Mouse (Mus musculus): ENCODE data around the gene Tpp1. TPM values are rescaled to one million over a fixed set of nuclear protein-coding genes. Genes with fewer than 3 reads are reported as not detected.
"Not testable (repeated sequence)": the region's sequence is repeated elsewhere in the genome, so short reads cannot be mapped to it uniquely, and the experiment has no call there.

Gene Tpp1
- polyA plus RNA-seq, 1 experiment from 2014 or later = 79.6 TPM

DNA sequence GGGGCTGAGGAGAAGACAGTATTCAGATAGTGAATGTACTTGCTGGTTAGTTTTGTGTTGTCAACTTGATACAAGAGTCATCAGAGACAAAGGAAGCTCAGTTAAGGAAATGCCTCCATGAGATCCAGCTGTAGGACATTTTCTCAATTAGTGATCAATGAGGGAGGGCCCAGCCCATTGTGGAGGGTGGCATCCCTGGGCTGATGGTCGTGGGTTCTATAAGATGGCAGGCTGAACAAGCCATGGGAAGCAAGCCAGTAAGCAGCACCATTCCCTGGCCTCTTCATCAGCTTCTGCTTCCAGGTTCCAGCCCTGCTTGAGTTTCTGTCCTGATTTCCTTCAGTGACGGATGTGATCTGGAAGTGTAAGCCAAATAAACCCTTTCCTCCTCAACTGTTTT lies 4.3 kb downstream of the Tpp1 start:
- Histone ChIP-seq H3K36me3 (ENCODE audit: control insufficient read depth, insufficient read depth, low read length) (peaks cover 40% of the 10 kb centered on the region), H3K27me3 (replicated peaks; ENCODE audit: control insufficient read depth, insufficient read depth, low read length) (no peaks in the 10 kb centered on the region), H3K9me3 (ENCODE audit: control insufficient read depth, low read length) (no peaks in the 10 kb centered on the region), H3K4me3 (ENCODE audit: low read depth, low read length) (no peak overlapping the region), H3K9ac (ENCODE audit: low read depth, low read length) (no peak overlapping the region), H3K4me2 (ENCODE audit: low read depth, low read length) (no peak overlapping the region), H3K27ac (replicated peaks; ENCODE audit: low read depth, low read length) (no peak overlapping the region), H3K4me1 (ENCODE audit: control insufficient read depth, insufficient read depth, low read length) (peaks cover 9% of the 10 kb centered on the region; the same call in 1 of the 2 replicates)
- ATAC-seq (ENCODE audit: low read depth) (no peak), DNase-seq (ENCODE audit: low spot score) (no peak)
- WGBS = 81% methylated on average over 2 of the region's 2 CpGs

DNA sequence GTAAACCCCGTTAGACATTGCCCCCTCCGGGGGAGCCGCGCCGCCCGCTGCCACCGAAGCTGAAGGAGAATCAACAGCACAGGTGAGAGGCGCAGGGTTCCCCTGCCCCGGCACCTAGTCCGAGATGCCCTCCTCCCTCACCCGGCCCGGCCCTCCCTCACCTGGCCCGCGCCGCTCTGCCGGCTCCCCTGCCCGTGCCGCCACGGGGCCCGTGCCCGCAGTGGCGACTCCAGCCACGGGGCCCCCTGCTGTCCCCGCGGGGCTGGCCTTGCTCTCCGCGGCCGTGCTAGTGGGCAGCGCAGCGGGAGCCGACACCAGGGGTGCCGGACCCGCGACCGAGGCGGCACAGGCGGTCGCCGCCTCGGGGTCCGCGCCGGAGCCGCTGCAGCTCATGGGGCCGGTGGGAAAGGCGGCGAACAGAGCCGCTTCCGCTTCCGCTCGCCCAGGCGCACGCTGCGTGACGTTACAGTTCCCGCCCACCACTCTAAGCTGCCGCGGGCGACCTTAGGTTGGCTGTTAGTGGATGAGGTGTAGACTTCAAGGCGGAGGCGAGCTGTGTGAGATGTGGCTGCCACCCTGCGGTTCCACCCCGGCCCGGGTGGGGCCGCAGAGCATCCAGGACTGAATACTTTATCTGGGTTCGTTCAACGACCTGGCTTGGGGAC lies 8.0 kb downstream of the Tpp1 start, which contains the start of gene Taf10:
Gene Taf10 (minus strand): TSS at position 436 of the 665 bp plus-strand sequence.
- peak within 1 kb of the TSS; percentile 49 for H3K27ac ChIP-seq (replicated peaks; ENCODE audit: low read depth, low read length)
- peak within 1 kb of the TSS; percentile 75 for H3K4me3 ChIP-seq (ENCODE audit: low read depth, low read length)
- WGBS = 1% methylated on average over 10 of the region's 67 CpGs
- H3K36me3 ChIP-seq (ENCODE audit: control insufficient read depth, insufficient read depth, low read length) = peaks cover 63% of the 10 kb centered on the region
- H3K27me3 ChIP-seq (replicated peaks; ENCODE audit: control insufficient read depth, insufficient read depth, low read length) = no peaks in the 10 kb centered on the region
- peak within 1 kb of the TSS; percentile 89 for H3K9ac ChIP-seq (ENCODE audit: low read depth, low read length)
- H3K4me2 ChIP-seq (ENCODE audit: low read depth, low read length) = peak within 1 kb of the TSS; percentile 83
- ATAC-seq (ENCODE audit: low read depth) = peak; percentile 98
- peaks cover 5% of the 10 kb centered on the region; the same call in 1 of the 2 replicates for H3K4me1 ChIP-seq (ENCODE audit: control insufficient read depth, insufficient read depth, low read length)
- DNase-seq (ENCODE audit: low spot score) = peak; percentile 95
- H3K9me3 ChIP-seq (ENCODE audit: control insufficient read depth, low read length) = no peaks in the 10 kb centered on the region

DNA sequence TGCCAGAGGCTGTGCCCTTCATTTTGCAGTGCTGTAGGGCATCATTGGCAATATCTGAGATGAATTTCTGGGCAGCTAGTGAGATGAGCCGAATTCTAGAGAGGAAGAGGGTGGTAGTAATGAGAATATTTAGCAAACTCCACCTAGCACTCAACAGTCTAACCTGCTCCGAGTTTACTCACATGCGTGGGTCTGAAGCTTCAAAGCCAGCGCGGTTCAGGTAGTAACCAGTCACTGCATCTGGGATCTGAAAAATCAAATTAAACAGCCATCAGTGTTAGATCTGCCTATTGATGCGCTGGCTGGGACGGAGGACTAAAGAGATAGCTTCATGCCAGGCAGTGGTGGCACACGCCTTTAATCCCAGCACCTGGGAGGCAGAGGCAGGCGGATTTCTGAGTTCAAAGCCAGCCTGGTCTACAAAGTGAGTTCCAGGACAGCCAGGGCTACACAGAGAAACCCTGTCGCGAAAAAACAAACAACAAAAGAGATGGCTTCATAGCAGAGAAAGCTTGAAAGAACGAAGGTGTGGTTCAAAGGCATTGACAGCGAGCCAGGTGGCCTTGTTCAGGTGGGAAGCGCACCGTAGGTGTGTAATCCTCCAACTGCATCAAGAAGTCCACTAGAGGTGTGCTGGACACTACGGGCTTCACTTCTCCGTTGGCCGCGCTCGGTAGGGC lies 8.6 kb downstream of the Tpp1 start:
- ATAC-seq (ENCODE audit: low read depth) = peak; percentile 4
- H3K27ac ChIP-seq (replicated peaks; ENCODE audit: low read depth, low read length) = peak overlapping the region; percentile 49; the same call in 1 of the 2 replicates
- H3K4me2 ChIP-seq (ENCODE audit: low read depth, low read length) = peak overlapping the region; percentile 83
- H3K27me3 ChIP-seq (replicated peaks; ENCODE audit: control insufficient read depth, insufficient read depth, low read length); H3K9me3 ChIP-seq (ENCODE audit: control insufficient read depth, low read length); DNase-seq (ENCODE audit: low spot score): not testable (repeated sequence)
- 44% methylated on average over 15 of the region's 20 CpGs for WGBS
- peaks cover 56% of the 10 kb centered on the region for H3K36me3 ChIP-seq (ENCODE audit: control insufficient read depth, insufficient read depth, low read length)
- peaks cover 12% of the 10 kb centered on the region; the same call in 1 of the 2 replicates for H3K4me1 ChIP-seq (ENCODE audit: control insufficient read depth, insufficient read depth, low read length)
- peak overlapping the region; percentile 89 for H3K9ac ChIP-seq (ENCODE audit: low read depth, low read length)
- H3K4me3 ChIP-seq (ENCODE audit: low read depth, low read length) = peak overlapping the region; percentile 75

DNA sequence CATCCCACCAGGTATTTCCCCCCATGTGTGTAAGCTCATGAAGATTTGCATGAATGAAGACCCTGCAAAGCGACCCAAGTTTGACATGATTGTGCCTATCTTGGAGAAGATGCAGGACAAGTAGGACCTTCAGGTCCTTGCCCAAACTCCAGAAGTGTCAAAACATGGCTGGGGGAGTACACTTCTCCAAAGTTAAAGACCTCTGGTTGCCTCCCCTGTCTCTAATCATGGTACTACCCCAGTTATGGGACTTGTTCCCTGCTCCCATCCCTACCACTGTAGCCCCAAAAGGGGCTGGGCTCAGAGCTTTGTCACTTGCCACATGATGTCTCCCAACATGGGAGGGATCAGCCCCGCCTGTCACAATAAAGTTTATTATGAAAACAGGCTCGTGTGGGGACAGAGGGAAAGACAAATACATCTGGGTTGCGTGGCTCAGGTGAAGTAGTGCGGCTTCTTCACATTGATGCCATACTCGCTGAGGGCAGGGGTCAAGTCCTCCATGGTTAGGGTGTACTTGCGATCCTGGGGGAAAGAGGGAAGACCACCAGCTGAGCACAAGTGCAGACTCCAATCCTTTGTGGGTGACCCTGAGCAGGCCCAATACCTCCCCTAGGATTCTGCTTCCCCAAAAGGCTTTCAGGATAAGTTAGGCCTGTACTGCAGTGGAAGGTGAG lies 9.4 kb downstream of the Tpp1 start:
- peak overlapping the region; percentile 83; the same call in 1 of the 2 replicates for H3K4me2 ChIP-seq (ENCODE audit: low read depth, low read length)
- ATAC-seq (ENCODE audit: low read depth); H3K9ac ChIP-seq (ENCODE audit: low read depth, low read length): not testable (repeated sequence)

DNA sequence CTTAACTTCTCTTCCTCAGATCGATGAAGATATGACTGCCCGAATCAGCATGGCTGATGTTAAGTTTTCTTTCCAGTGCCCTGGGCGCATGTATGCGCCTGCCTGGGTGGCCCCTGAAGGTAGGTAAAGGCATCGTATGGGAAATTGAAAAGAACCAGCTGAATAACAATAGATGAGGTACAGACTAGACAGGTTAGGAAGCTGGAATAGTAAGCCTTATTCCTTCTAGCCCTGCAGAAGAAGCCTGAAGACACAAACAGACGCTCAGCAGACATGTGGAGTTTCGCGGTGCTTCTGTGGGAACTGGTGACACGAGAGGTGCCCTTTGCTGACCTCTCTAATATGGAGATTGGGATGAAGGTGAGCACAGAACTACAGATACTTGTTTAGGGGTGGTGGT lies 10.1 kb downstream of the Tpp1 start:
- Histone ChIP-seq H3K36me3 (ENCODE audit: control insufficient read depth, insufficient read depth, low read length) (peaks cover 44% of the 10 kb centered on the region), H3K4me3 (ENCODE audit: low read depth, low read length) (no peak overlapping the region), H3K27me3 (replicated peaks; ENCODE audit: control insufficient read depth, insufficient read depth, low read length) (no peaks in the 10 kb centered on the region), H3K4me2 (ENCODE audit: low read depth, low read length) (no peak overlapping the region), H3K27ac (replicated peaks; ENCODE audit: low read depth, low read length) (no peak overlapping the region), H3K9ac (ENCODE audit: low read depth, low read length) (no peak overlapping the region), H3K4me1 (ENCODE audit: control insufficient read depth, insufficient read depth, low read length) (peaks cover 21% of the 10 kb centered on the region), H3K9me3 (ENCODE audit: control insufficient read depth, low read length) (no peaks in the 10 kb centered on the region)
- 88% methylated on average over 9 of the region's 9 CpGs for WGBS
- DNase-seq (ENCODE audit: low spot score) (no peak), ATAC-seq (ENCODE audit: low read depth) (no peak)

More for the DNA sequence above, 9.4 kb downstream of the Tpp1 start:
- H3K27me3 ChIP-seq (replicated peaks; ENCODE audit: control insufficient read depth, insufficient read depth, low read length); H3K9me3 ChIP-seq (ENCODE audit: control insufficient read depth, low read length); H3K27ac ChIP-seq (replicated peaks; ENCODE audit: low read depth, low read length); H3K4me3 ChIP-seq (ENCODE audit: low read depth, low read length); DNase-seq (ENCODE audit: low spot score): not testable (repeated sequence)
- H3K36me3 ChIP-seq (ENCODE audit: control insufficient read depth, insufficient read depth, low read length) = peaks cover 49% of the 10 kb centered on the region
- peaks cover 19% of the 10 kb centered on the region for H3K4me1 ChIP-seq (ENCODE audit: control insufficient read depth, insufficient read depth, low read length)
- 84% methylated on average over 7 of the region's 7 CpGs for WGBS

DNA sequence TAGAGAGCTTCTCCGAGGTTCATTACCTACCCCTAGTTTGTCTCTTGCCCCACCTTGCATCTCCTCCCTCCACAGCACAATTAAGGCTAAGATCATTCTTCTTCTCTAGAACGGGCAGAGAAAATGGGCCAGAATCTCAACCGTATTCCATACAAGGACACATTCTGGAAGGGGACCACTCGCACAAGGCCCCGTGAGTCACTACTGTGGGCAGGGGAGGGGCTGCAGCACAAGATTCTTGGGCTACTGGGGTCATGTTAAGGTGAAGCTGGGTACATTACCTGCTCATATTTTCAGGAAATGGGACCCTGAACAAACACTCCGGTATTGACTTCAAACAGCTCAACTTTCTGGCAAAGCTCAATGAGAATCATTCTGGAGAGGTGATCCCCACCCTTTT lies 11.2 kb downstream of the Tpp1 start:
- H3K27ac ChIP-seq (replicated peaks; ENCODE audit: low read depth, low read length) = no peak overlapping the region
- peaks cover 21% of the 10 kb centered on the region for H3K4me1 ChIP-seq (ENCODE audit: control insufficient read depth, insufficient read depth, low read length)
- WGBS = 81% methylated on average over 6 of the region's 6 CpGs
- no peaks in the 10 kb centered on the region for H3K9me3 ChIP-seq (ENCODE audit: control insufficient read depth, low read length)
- ATAC-seq (ENCODE audit: low read depth) (no peak), DNase-seq (ENCODE audit: low spot score) (no peak)
- H3K9ac ChIP-seq (ENCODE audit: low read depth, low read length) = no peak overlapping the region
- peaks cover 35% of the 10 kb centered on the region for H3K36me3 ChIP-seq (ENCODE audit: control insufficient read depth, insufficient read depth, low read length)
- H3K27me3 ChIP-seq (replicated peaks; ENCODE audit: control insufficient read depth, insufficient read depth, low read length) = no peaks in the 10 kb centered on the region
- no peak overlapping the region for H3K4me2 ChIP-seq (ENCODE audit: low read depth, low read length)
- no peak overlapping the region for H3K4me3 ChIP-seq (ENCODE audit: low read depth, low read length)

DNA sequence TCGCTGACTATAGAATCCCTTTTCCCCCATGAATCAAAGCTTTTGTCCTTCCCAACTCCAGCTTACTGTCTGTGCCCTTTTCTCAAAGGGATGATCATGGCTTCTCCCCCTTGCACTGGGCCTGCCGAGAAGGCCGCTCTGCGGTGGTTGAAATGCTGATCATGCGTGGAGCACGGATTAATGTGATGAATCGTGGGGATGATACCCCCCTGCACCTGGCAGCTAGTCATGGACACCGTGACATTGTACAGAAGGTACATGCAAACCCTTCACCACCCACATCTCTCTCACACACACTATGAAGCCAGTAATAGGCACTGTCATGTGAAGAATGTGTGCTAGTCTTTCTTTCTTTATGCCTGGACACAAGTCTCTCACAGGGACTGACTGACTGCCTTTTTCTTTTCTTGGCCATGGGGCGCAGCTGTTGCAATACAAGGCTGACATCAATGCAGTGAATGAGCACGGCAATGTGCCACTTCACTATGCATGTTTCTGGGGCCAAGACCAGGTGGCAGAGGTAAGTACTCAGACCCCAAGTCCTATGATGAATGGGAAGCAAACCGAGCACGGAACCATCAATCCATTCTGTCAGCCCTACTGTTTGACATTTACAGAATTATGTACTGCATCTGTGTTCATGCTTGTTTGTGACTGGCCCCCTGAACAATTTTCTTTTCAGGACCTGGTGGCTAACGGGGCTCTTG lies 11.8 kb downstream of the Tpp1 start:
- Histone ChIP-seq H3K27me3 (replicated peaks; ENCODE audit: control insufficient read depth, insufficient read depth, low read length) (no peaks in the 10 kb centered on the region), H3K4me3 (ENCODE audit: low read depth, low read length) (no peak overlapping the region), H3K9me3 (ENCODE audit: control insufficient read depth, low read length) (no peaks in the 10 kb centered on the region), H3K9ac (ENCODE audit: low read depth, low read length) (no peak overlapping the region), H3K4me1 (ENCODE audit: control insufficient read depth, insufficient read depth, low read length) (peaks cover 21% of the 10 kb centered on the region), H3K4me2 (ENCODE audit: low read depth, low read length) (no peak overlapping the region), H3K36me3 (ENCODE audit: control insufficient read depth, insufficient read depth, low read length) (peaks cover 35% of the 10 kb centered on the region), H3K27ac (replicated peaks; ENCODE audit: low read depth, low read length) (no peak overlapping the region)
- no peak for ATAC-seq (ENCODE audit: low read depth)
- DNase-seq (ENCODE audit: low spot score) = no peak
- WGBS = 86% methylated on average over 13 of the region's 13 CpGs

DNA sequence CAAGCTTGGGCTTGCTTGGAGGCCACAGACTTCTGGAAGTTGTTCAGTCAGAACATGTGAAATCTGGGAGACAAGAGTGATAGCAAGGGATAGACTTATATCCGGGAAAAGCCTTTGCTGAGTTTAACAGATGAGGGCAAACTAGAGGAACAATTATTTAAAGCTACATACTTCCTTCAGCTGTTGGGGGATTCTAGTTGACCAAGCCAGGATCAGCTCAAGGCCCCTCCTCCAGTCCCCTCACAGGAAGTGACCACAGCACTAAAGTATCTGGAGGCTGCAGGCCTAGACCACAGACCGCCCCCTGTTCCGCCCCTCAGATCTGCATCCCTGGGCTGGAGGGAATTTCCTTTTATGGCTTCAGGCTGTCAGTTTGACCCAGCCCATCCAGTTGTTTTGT lies 13.1 kb downstream of the Tpp1 start:
- DNase-seq (ENCODE audit: low spot score) = peak; percentile 94
- Histone ChIP-seq H3K27me3 (replicated peaks; ENCODE audit: control insufficient read depth, insufficient read depth, low read length) (no peaks in the 10 kb centered on the region), H3K4me2 (ENCODE audit: low read depth, low read length) (peak overlapping the region; percentile 73), H3K36me3 (ENCODE audit: control insufficient read depth, insufficient read depth, low read length) (peaks cover 43% of the 10 kb centered on the region), H3K9me3 (ENCODE audit: control insufficient read depth, low read length) (no peaks in the 10 kb centered on the region), H3K4me1 (ENCODE audit: control insufficient read depth, insufficient read depth, low read length) (peaks cover 21% of the 10 kb centered on the region), H3K4me3 (ENCODE audit: low read depth, low read length) (peak overlapping the region; percentile 84), H3K9ac (ENCODE audit: low read depth, low read length) (peak overlapping the region; percentile 32; the same call in 1 of the 2 replicates), H3K27ac (replicated peaks; ENCODE audit: low read depth, low read length) (peak overlapping the region; percentile 84)
- peak; percentile 72 for ATAC-seq (ENCODE audit: low read depth)
- 24% methylated on average over 3 of the region's 3 CpGs for WGBS

Measured in embryonic facial prominence, embryonic 14.5 days (tissue).